In the genomic region with DNA sequence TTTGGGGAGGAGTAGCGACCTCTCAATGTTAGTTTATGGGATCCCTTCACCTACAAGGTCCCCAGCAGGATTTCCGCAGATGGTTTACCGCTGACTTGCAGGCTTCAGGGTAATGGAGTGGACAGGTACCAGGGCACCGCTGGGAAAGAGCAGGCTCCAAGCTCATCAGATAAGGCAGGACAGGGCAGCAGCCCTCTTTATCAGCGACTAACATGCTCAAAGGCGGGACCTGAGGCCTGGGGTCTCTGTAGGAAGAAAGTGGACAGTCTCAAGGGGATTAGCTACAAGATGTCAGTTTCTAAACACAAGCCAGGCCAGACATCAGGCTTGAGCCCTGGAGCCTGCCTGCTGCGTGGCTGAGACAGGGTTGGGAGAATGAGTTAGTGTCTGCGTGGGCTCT, we compare ENCODE assay signal across 22 mouse cellular contexts.
"Had no signal": no experiment of that assay in that cellular context is flagged by ENCODE, and none has a peak within 500 bp of the region (broad histone marks: within the 10 kb centered on the region; RNA-seq: fewer than 3 reads in every experiment).

No protein-coding gene starts in this region.

- H3K4me2 ChIP-seq: limb, embryonic 13.5 days; liver, embryonic 12.5 days; liver, embryonic 15.5 days; lung, embryonic 15.5 days; midbrain, embryonic 11.5 days; midbrain, embryonic 15.5 days; neural tube, embryonic 12.5 days; neural tube, embryonic 15.5 days; stomach, embryonic 15.5 days had no signal

- H3K36me3 ChIP-seq: limb, embryonic 13.5 days; liver, embryonic 12.5 days; liver, embryonic 15.5 days; lung, embryonic 15.5 days; midbrain, embryonic 15.5 days; neural tube, embryonic 12.5 days; neural tube, embryonic 15.5 days; stomach, embryonic 15.5 days had no signal

- ATAC-seq: liver, embryonic 12.5 days; midbrain, embryonic 15.5 days had no signal

- H3K27ac ChIP-seq: limb, embryonic 13.5 days; liver, embryonic 12.5 days; liver, embryonic 15.5 days; lung, embryonic 15.5 days; midbrain, embryonic 15.5 days; neural tube, embryonic 12.5 days; neural tube, embryonic 15.5 days; stomach, embryonic 15.5 days had no signal

- H3K4me1 ChIP-seq: liver, embryonic 15.5 days; megakaryocyte, embryonic 14.5 days had no signal

- H3K4me3 ChIP-seq: limb, embryonic 13.5 days; liver, embryonic 12.5 days; liver, embryonic 15.5 days; lung, embryonic 15.5 days; megakaryocyte, embryonic 14.5 days; midbrain, embryonic 15.5 days; neural tube, embryonic 12.5 days; neural tube, embryonic 15.5 days; stomach, embryonic 15.5 days had no signal

- DNase-seq: kidney, adult 9 months; kidney, postnatal 14 days; kidney, postnatal 4 days; left cerebral cortex, postnatal 4 days; liver; lung, adult 18-20 months; lung, postnatal 10 days; lung, postnatal 36 days; right cerebral cortex, adult 18-20 months; right cerebral cortex, postnatal 14 days; right cerebral cortex, postnatal 4 days; thymus, postnatal 25 days had no signal

- H3K9me3 ChIP-seq: limb, embryonic 13.5 days; liver, embryonic 12.5 days; liver, embryonic 15.5 days; lung, embryonic 15.5 days; midbrain, embryonic 15.5 days; neural tube, embryonic 12.5 days; neural tube, embryonic 15.5 days; stomach, embryonic 15.5 days had no signal

- H3K9ac ChIP-seq: limb, embryonic 13.5 days; liver, embryonic 12.5 days; liver, embryonic 15.5 days; lung, embryonic 15.5 days; midbrain, embryonic 15.5 days; neural tube, embryonic 12.5 days; neural tube, embryonic 15.5 days; stomach, embryonic 15.5 days had no signal
